Mouse (Mus musculus): Measurements from ENCODE around the gene Ube2l6. TPM values are rescaled to one million over a fixed set of nuclear protein-coding genes. Genes with fewer than 3 reads are reported as not detected.

Gene Ube2l6
- total and polyA plus RNA-seq, 2 experiments = 44.3 to 106 TPM

DNA sequence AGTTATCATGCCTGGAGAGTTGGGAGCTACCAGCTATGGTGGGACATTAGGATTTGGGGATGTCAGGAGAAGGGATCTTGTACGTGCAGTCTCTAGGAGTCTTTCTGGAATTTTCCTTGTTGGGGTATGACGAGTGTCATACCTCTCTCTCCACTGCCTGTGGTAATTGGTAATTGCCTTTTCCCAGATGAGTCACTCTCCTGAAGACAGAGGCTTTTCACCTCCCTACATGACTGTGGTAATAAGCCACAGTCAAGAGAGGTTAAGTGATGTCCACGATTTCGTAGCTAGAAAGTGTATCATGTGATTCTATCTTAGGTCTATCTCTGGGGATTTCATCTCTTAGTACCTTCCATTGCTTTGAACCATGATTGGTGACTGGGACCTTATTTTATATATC, 26.2 kb upstream of the Ube2l6 start:
- no peaks in the 10 kb centered on the region for H3K27me3 ChIP-seq (ENCODE audit: control insufficient read depth, insufficient read depth, low read length)
- no peak overlapping the region for H3K9ac ChIP-seq (ENCODE audit: low read depth, low read length)
- no peak for DNase-seq (ENCODE audit: extremely low read depth, low read depth, low spot score)
- 86% methylated on average over 4 of the region's 4 CpGs for WGBS
- peaks cover 11% of the 10 kb centered on the region; the same call in 1 of the 2 replicates for H3K4me1 ChIP-seq (ENCODE audit: control insufficient read depth, insufficient read depth, low read length)
- H3K36me3 ChIP-seq (ENCODE audit: control insufficient read depth, insufficient read depth, low read length) = peaks cover 43% of the 10 kb centered on the region
- H3K79me2 ChIP-seq (ENCODE audit: control insufficient read depth, insufficient read depth, low read length) = peaks cover 7% of the 10 kb centered on the region; the same call in 1 of the 2 replicates
- H3K27ac ChIP-seq (replicated peaks; ENCODE audit: insufficient read depth, low read depth, low read length) = no peak overlapping the region
- no peak for TF ChIP-seq POLR2A (IDR thresholded peaks at IDR 0.05; ENCODE audit: extremely low read depth, insufficient read depth, low read length)
- TF ChIP-seq CTCF (IDR thresholded peaks at IDR 0.05; ENCODE audit: low read depth, low read length) = no peak
- H3K4me3 ChIP-seq (ENCODE audit: insufficient read depth, low read depth, low read length) = no peak overlapping the region

DNA sequence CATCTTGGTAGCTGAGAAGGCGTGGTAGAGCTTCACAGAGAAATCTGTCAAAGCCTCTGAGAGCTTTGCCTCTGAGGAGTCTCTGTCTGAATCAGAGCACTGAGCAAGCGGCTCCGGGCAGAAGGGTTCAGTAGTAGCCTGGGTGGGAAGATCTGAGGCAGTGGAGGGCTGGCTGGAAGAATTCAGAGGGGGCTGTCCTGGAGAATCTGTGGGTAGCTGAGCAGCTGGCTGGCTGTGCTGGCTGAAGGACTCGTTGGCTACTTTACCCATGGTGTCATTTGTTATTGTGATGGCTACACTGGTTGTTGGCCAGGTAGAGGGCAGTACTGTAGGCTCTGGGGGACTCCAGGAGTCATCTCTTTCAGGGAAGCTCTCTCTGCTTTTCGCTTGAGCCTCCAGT, 25.4 kb upstream of the Ube2l6 start:
- peaks cover 40% of the 10 kb centered on the region for H3K36me3 ChIP-seq (ENCODE audit: control insufficient read depth, insufficient read depth, low read length)
- H3K9ac ChIP-seq (ENCODE audit: low read depth, low read length) = peak overlapping the region; percentile 42
- peaks cover 7% of the 10 kb centered on the region; the same call in 1 of the 2 replicates for H3K79me2 ChIP-seq (ENCODE audit: control insufficient read depth, insufficient read depth, low read length)
- H3K27me3 ChIP-seq (ENCODE audit: control insufficient read depth, insufficient read depth, low read length) = no peaks in the 10 kb centered on the region
- no peak for TF ChIP-seq POLR2A (IDR thresholded peaks at IDR 0.05; ENCODE audit: extremely low read depth, insufficient read depth, low read length)
- no peak for TF ChIP-seq CTCF (IDR thresholded peaks at IDR 0.05; ENCODE audit: low read depth, low read length)
- DNase-seq (ENCODE audit: extremely low read depth, low read depth, low spot score) = no peak
- peak overlapping the region; percentile 78; the same call in 1 of the 2 replicates for H3K27ac ChIP-seq (replicated peaks; ENCODE audit: insufficient read depth, low read depth, low read length)
- peaks cover 11% of the 10 kb centered on the region; the same call in 1 of the 2 replicates for H3K4me1 ChIP-seq (ENCODE audit: control insufficient read depth, insufficient read depth, low read length)
- WGBS = 79% methylated on average over 5 of the region's 5 CpGs
- peak overlapping the region; percentile 64; the same call in 1 of the 2 replicates for H3K4me3 ChIP-seq (ENCODE audit: insufficient read depth, low read depth, low read length)

DNA sequence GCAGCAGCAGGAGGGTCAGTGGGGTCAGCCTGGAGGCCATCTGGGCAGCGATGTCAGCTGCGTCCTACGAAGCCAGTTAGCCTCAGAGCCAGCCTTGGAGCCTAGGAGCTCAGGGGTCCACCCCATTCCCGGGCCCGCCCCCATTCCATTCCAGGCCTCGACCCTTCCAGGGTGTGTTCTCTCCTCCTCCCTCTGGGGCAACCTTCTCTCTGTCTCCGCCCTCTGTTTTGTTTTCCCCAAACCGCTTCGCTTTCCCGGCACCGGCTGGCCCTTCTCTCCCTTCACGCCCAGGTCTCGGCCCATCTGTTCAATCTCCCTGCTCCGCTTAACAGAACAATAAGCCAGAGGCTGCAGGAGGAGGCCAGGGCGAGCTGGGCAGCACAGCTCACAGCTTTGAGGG, 23.9 kb upstream of the Ube2l6 start:
- 10% methylated on average over 14 of the region's 15 CpGs for WGBS
- H3K27me3 ChIP-seq (ENCODE audit: control insufficient read depth, insufficient read depth, low read length) = no peaks in the 10 kb centered on the region
- H3K36me3 ChIP-seq (ENCODE audit: control insufficient read depth, insufficient read depth, low read length) = peaks cover 25% of the 10 kb centered on the region
- peak overlapping the region; percentile 58 for H3K9ac ChIP-seq (ENCODE audit: low read depth, low read length)
- H3K4me1 ChIP-seq (ENCODE audit: control insufficient read depth, insufficient read depth, low read length) = peaks cover 11% of the 10 kb centered on the region; the same call in 1 of the 2 replicates
- DNase-seq (ENCODE audit: extremely low read depth, low read depth, low spot score) = peak; percentile 75
- peak overlapping the region; percentile 64 for H3K4me3 ChIP-seq (ENCODE audit: insufficient read depth, low read depth, low read length)
- TF ChIP-seq POLR2A (IDR thresholded peaks at IDR 0.05; ENCODE audit: extremely low read depth, insufficient read depth, low read length) = peak; percentile 64
- no peak for TF ChIP-seq CTCF (IDR thresholded peaks at IDR 0.05; ENCODE audit: low read depth, low read length)
- peak overlapping the region; percentile 78 for H3K27ac ChIP-seq (replicated peaks; ENCODE audit: insufficient read depth, low read depth, low read length)
- H3K79me2 ChIP-seq (ENCODE audit: control insufficient read depth, insufficient read depth, low read length) = peaks cover 7% of the 10 kb centered on the region; the same call in 1 of the 2 replicates

DNA sequence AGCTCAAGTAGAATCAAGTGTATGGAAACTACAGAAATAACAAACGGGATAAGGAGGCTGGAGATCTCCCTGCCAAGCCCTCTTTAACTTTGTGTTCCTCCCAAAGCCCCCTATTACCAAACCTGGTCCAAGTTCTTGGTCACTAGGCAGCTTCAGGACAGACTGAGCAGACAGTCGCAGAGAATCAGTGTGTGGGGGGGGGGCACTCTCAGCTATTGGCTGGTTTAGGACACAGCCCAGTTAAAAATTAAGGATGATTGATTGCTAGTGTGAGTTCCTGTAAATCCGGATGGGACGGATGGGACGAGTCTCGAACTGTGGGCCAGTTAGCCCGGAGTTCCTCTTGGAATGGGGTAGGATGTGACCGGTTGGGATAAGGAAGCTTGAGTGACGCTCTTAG, 23.4 kb upstream of the Ube2l6 start, which contains the start of gene Serping1:
TSS of gene Serping1 (minus strand) at position 204 of the 400 bp plus-strand sequence.
- Histone ChIP-seq H3K79me2 (ENCODE audit: control insufficient read depth, insufficient read depth, low read length) (peaks cover 7% of the 10 kb centered on the region; the same call in 1 of the 2 replicates), H3K4me3 (ENCODE audit: insufficient read depth, low read depth, low read length) (peak within 1 kb of the TSS; percentile 64), H3K36me3 (ENCODE audit: control insufficient read depth, insufficient read depth, low read length) (peaks cover 21% of the 10 kb centered on the region), H3K4me1 (ENCODE audit: control insufficient read depth, insufficient read depth, low read length) (peaks cover 11% of the 10 kb centered on the region; the same call in 1 of the 2 replicates), H3K27me3 (ENCODE audit: control insufficient read depth, insufficient read depth, low read length) (no peaks in the 10 kb centered on the region), H3K9ac (ENCODE audit: low read depth, low read length) (peak within 1 kb of the TSS; percentile 61), H3K27ac (replicated peaks; ENCODE audit: insufficient read depth, low read depth, low read length) (peak within 1 kb of the TSS; percentile 96)
- WGBS = 10% methylated on average over 9 of the region's 9 CpGs
- DNase-seq (ENCODE audit: extremely low read depth, low read depth, low spot score) = peak; percentile 91
- TF ChIP-seq POLR2A (IDR thresholded peaks at IDR 0.05; ENCODE audit: extremely low read depth, insufficient read depth, low read length) (0 out of 2 replicates have a peak, but pooled peaks have one; percentile 9), CTCF (IDR thresholded peaks at IDR 0.05; ENCODE audit: low read depth, low read length) (no peak)

DNA sequence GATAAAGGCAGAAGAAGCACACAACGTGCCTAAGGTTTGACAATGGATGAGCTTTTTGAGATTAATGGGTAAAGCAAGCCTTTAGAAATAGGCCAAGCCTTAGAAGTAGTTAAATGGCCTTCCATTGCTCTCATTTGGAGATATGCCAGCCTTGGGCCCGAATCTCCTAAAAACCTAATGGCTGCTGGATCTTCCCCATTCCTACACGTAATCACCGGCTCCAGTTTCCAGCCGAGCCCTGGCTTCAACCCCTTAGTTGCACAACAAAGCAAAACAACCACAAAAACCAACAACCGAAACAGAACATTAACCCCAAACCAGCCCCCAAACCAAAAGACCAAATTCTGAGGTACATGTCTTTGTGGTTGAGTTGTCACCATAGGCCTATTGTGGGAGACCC, 23.0 kb upstream of the Ube2l6 start:
- Histone ChIP-seq H3K27ac (replicated peaks; ENCODE audit: insufficient read depth, low read depth, low read length) (peak overlapping the region; percentile 96), H3K4me3 (ENCODE audit: insufficient read depth, low read depth, low read length) (peak overlapping the region; percentile 39), H3K79me2 (ENCODE audit: control insufficient read depth, insufficient read depth, low read length) (peaks cover 7% of the 10 kb centered on the region; the same call in 1 of the 2 replicates), H3K9ac (ENCODE audit: low read depth, low read length) (peak overlapping the region; percentile 54), H3K36me3 (ENCODE audit: control insufficient read depth, insufficient read depth, low read length) (peaks cover 17% of the 10 kb centered on the region), H3K4me1 (ENCODE audit: control insufficient read depth, insufficient read depth, low read length) (peaks cover 11% of the 10 kb centered on the region; the same call in 1 of the 2 replicates), H3K27me3 (ENCODE audit: control insufficient read depth, insufficient read depth, low read length) (no peaks in the 10 kb centered on the region)
- TF ChIP-seq CTCF (IDR thresholded peaks at IDR 0.05; ENCODE audit: low read depth, low read length) = no peak
- TF ChIP-seq POLR2A (IDR thresholded peaks at IDR 0.05; ENCODE audit: extremely low read depth, insufficient read depth, low read length) = no peak
- DNase-seq (ENCODE audit: extremely low read depth, low read depth, low spot score) = peak; percentile 78
- WGBS = 18% methylated on average over 6 of the region's 6 CpGs

DNA sequence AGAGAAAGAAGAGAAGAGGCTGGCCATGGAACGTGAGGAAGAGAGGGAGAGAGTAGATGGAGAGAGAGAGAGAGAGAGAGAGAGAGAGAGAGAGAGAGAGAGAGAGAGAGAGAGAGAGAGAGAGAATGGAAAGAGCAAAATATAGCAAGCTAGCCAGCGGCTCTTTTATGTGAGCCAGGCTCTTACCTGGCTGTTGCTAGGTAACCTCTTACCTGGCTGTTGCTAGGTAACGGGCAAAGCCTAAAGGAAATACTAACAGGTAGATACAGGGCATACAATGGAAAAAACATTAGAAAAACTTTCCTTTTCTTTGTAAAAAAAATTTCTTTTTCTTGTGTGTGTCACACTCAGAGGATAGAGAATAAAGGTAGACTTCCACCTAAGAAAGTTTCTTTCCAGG, 20.9 kb upstream of the Ube2l6 start:
- Histone ChIP-seq H3K9ac (ENCODE audit: low read depth, low read length) (no peak overlapping the region), H3K4me1 (ENCODE audit: control insufficient read depth, insufficient read depth, low read length) (peaks cover 11% of the 10 kb centered on the region; the same call in 1 of the 2 replicates), H3K79me2 (ENCODE audit: control insufficient read depth, insufficient read depth, low read length) (peaks cover 5% of the 10 kb centered on the region; the same call in 1 of the 2 replicates), H3K27ac (replicated peaks; ENCODE audit: insufficient read depth, low read depth, low read length) (no peak overlapping the region), H3K4me3 (ENCODE audit: insufficient read depth, low read depth, low read length) (no peak overlapping the region), H3K27me3 (ENCODE audit: control insufficient read depth, insufficient read depth, low read length) (no peaks in the 10 kb centered on the region), H3K36me3 (ENCODE audit: control insufficient read depth, insufficient read depth, low read length) (peaks cover 5% of the 10 kb centered on the region; the same call in 1 of the 2 replicates)
- DNase-seq (ENCODE audit: extremely low read depth, low read depth, low spot score) = no peak
- TF ChIP-seq POLR2A (IDR thresholded peaks at IDR 0.05; ENCODE audit: extremely low read depth, insufficient read depth, low read length) = no peak
- TF ChIP-seq CTCF (IDR thresholded peaks at IDR 0.05; ENCODE audit: low read depth, low read length) = no peak
- WGBS = 84% methylated on average over 3 of the region's 3 CpGs
